Mouse (Mus musculus): ENCODE results near the gene Rnf113a2. TPM values are rescaled to one million over a fixed set of nuclear protein-coding genes. Genes with fewer than 3 reads are reported as not detected.

Rnf113a2 gene
- polyA plus RNA-seq, 1 experiment from 2014 or later, result 29.2 TPM

GRCm38 (mm10) chr12:84417605-84417922, 568 bp downstream of the Rnf113a2 start:
- peaks cover 3% of the 10 kb centered on the region; the same call in 1 of the 2 replicates for H3K4me1 ChIP-seq
- ATAC-seq (ENCODE audit: low FRiP score), result no peak
- H3K27me3 ChIP-seq, result no peaks in the 10 kb centered on the region
- H3K4me2 ChIP-seq (replicated peaks), result peak overlapping the region; percentile 69
- H3K9me3 ChIP-seq (replicated peaks), result no peaks in the 10 kb centered on the region
- peak overlapping the region; percentile 67; the same call in 1 of the 2 replicates for H3K27ac ChIP-seq
- 38% methylated on average over 18 of the region's 18 CpGs for WGBS
- H3K36me3 ChIP-seq, result no peaks in the 10 kb centered on the region
- H3K9ac ChIP-seq, result peak overlapping the region; percentile 66
- peak overlapping the region; percentile 56 for H3K4me3 ChIP-seq

- no peak overlapping the region for H3K4me3 ChIP-seq
- H3K27ac ChIP-seq, result no peak overlapping the region
- no peak for ATAC-seq (ENCODE audit: low FRiP score)
- WGBS, result 61% methylated on average over 3 of the region's 3 CpGs
- H3K9ac ChIP-seq, result no peak overlapping the region
- H3K27me3 ChIP-seq, result no peaks in the 10 kb centered on the region
- H3K4me2 ChIP-seq (replicated peaks), result no peak overlapping the region
- H3K4me1 ChIP-seq, result no peaks in the 10 kb centered on the region
- H3K36me3 ChIP-seq, result no peaks in the 10 kb centered on the region
- H3K9me3 ChIP-seq (replicated peaks), result no peaks in the 10 kb centered on the region
Observed at GRCm38 (mm10) chr12:84423990-84424389, 7.0 kb downstream of the Rnf113a2 start.

- WGBS, result 97% methylated on average over 2 of the region's 2 CpGs
Observed at GRCm38 (mm10) chr12:84429825-84430224, 12.8 kb downstream of the Rnf113a2 start.

DNA sequence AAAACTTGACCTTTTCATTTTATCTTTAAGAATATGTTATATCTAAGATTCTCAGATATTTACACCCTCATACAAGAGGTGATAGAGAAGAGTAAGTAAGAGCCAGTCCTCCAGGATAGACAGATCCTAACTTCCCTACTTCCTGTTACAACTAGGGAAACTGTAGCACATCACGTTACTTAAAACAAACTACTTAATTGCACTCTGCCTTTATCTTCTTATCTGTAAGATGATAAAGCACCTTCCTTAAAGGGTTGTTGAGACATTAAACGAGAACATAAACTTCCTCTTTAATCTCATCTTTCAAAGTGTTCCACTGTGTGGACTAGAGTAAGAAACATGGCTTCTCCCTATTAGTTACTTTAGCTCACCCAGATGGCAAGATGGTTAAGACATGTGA, 21.7 kb downstream of the Rnf113a2 start:
- H3K9ac ChIP-seq, result no peak overlapping the region
- no peak overlapping the region for H3K4me2 ChIP-seq (replicated peaks)
- 72% methylated on average over 2 of the region's 2 CpGs for WGBS
- no peaks in the 10 kb centered on the region for H3K4me1 ChIP-seq
- ATAC-seq (ENCODE audit: low FRiP score), result no peak
- no peaks in the 10 kb centered on the region for H3K36me3 ChIP-seq
- H3K27ac ChIP-seq, result no peak overlapping the region
- no peak overlapping the region for H3K4me3 ChIP-seq
- no peaks in the 10 kb centered on the region for H3K27me3 ChIP-seq
- H3K9me3 ChIP-seq (replicated peaks), result no peaks in the 10 kb centered on the region

More at GRCm38 (mm10) chr12:84429825-84430224, 12.8 kb downstream of the Rnf113a2 start:
- H3K27ac ChIP-seq, result no peak overlapping the region
- H3K4me2 ChIP-seq (replicated peaks), result no peak overlapping the region
- H3K9me3 ChIP-seq (replicated peaks), result no peaks in the 10 kb centered on the region
- peaks cover 11% of the 10 kb centered on the region; the same call in 1 of the 2 replicates for H3K36me3 ChIP-seq
- ATAC-seq (ENCODE audit: low FRiP score), result no peak
- no peak overlapping the region for H3K9ac ChIP-seq
- H3K4me3 ChIP-seq, result no peak overlapping the region
- H3K27me3 ChIP-seq, result no peaks in the 10 kb centered on the region
- H3K4me1 ChIP-seq, result no peaks in the 10 kb centered on the region

- WGBS, result 77% methylated on average over 4 of the region's 4 CpGs
- Histone ChIP-seq H3K4me3 (no peak overlapping the region), H3K4me2 (replicated peaks) (no peak overlapping the region), H3K9ac (no peak overlapping the region), H3K27ac (no peak overlapping the region), H3K36me3 (no peaks in the 10 kb centered on the region), H3K9me3 (replicated peaks) (no peaks in the 10 kb centered on the region), H3K27me3 (0 out of 2 replicates have a peak, but pooled peaks cover 4% of the 10 kb centered on the region), H3K4me1 (no peaks in the 10 kb centered on the region)
- no peak for ATAC-seq (ENCODE audit: low FRiP score)
Observed at GRCm38 (mm10) chr12:84442526-84442925, 25.5 kb downstream of the Rnf113a2 start.

GRCm38 (mm10) chr12:84447386-84447785, 30.4 kb downstream of the Rnf113a2 start:
- 73% methylated on average over 1 of the region's 1 CpGs for WGBS
- ATAC-seq (ENCODE audit: low FRiP score), result no peak
- Histone ChIP-seq H3K9me3 (replicated peaks) (no peaks in the 10 kb centered on the region), H3K27ac (no peak overlapping the region), H3K9ac (no peak overlapping the region), H3K4me1 (peaks cover 12% of the 10 kb centered on the region), H3K36me3 (no peaks in the 10 kb centered on the region), H3K4me2 (replicated peaks) (no peak overlapping the region), H3K27me3 (0 out of 2 replicates have a peak, but pooled peaks cover 4% of the 10 kb centered on the region), H3K4me3 (no peak overlapping the region)

GRCm38 (mm10) chr12:84448181-84448580, 31.2 kb downstream of the Rnf113a2 start:
- H3K27ac ChIP-seq, result no peak overlapping the region
- 86% methylated on average over 6 of the region's 6 CpGs for WGBS
- no peak overlapping the region for H3K9ac ChIP-seq
- no peak overlapping the region for H3K4me3 ChIP-seq
- no peak for ATAC-seq (ENCODE audit: low FRiP score)
- no peak overlapping the region for H3K4me2 ChIP-seq (replicated peaks)
- H3K4me1 ChIP-seq, result peaks cover 20% of the 10 kb centered on the region
- H3K36me3 ChIP-seq, result no peaks in the 10 kb centered on the region
- no peaks in the 10 kb centered on the region for H3K9me3 ChIP-seq (replicated peaks)
- H3K27me3 ChIP-seq, result 0 out of 2 replicates have a peak, but pooled peaks cover 4% of the 10 kb centered on the region

DNA sequence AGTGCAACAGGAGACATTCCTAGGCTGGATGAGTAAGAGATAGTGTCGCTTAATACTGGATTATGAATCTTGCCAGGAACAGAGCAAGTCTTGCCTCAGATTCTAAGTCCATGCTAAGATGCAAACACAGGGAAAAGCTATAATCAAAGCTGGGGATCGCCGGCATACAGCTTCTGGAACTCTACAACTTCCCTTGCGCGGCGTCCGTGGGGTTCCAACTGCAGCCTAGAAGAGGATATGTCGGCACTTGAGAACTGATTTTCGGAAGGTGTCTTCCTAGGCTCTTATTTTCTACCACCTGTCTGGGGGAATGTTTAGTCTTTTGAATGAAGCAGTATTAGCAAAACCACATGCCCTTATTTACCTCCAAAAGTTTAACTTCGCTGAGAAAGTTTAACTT, 32.9 kb downstream of the Rnf113a2 start:
- peak overlapping the region; percentile 86 for H3K4me2 ChIP-seq (replicated peaks)
- 50% methylated on average over 10 of the region's 10 CpGs for WGBS
- peak overlapping the region; percentile 72; the same call in 1 of the 2 replicates for H3K4me3 ChIP-seq
- ATAC-seq (ENCODE audit: low FRiP score), result no peak
- 0 out of 2 replicates have a peak, but pooled peaks cover 4% of the 10 kb centered on the region for H3K27me3 ChIP-seq
- H3K36me3 ChIP-seq, result no peaks in the 10 kb centered on the region
- peak overlapping the region; percentile 61; the same call in 1 of the 2 replicates for H3K9ac ChIP-seq
- no peaks in the 10 kb centered on the region for H3K9me3 ChIP-seq (replicated peaks)
- H3K27ac ChIP-seq, result no peak overlapping the region
- peaks cover 20% of the 10 kb centered on the region for H3K4me1 ChIP-seq

DNA sequence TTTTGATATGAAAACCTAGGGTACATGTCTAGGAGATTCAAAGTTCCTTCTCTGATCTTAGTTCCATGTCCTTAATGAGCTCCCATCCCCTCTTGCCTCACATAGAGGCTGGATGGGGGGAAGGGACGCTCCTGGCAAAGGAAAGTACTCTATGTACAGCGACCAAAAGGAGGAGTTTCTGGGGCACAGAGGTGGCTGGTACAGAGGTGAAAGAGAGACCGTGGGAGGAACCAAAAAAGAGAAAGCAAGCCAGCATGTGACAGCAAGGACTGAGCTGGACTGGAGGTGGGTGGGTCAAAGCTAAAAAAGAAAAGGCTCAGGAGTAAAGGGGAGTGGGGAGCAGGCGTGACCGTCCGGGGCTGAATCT, 33.3 kb downstream of the Rnf113a2 start:
- peak overlapping the region; percentile 86 for H3K4me2 ChIP-seq (replicated peaks)
- under 1% methylated on average over 6 of the region's 6 CpGs for WGBS
- H3K9ac ChIP-seq, result peak overlapping the region; percentile 61
- no peaks in the 10 kb centered on the region for H3K36me3 ChIP-seq
- peaks cover 20% of the 10 kb centered on the region for H3K4me1 ChIP-seq
- no peak for ATAC-seq (ENCODE audit: low FRiP score)
- H3K4me3 ChIP-seq, result peak overlapping the region; percentile 72
- no peaks in the 10 kb centered on the region for H3K9me3 ChIP-seq (replicated peaks)
- H3K27ac ChIP-seq, result peak overlapping the region; percentile 45
- 0 out of 2 replicates have a peak, but pooled peaks cover 4% of the 10 kb centered on the region for H3K27me3 ChIP-seq

DNA sequence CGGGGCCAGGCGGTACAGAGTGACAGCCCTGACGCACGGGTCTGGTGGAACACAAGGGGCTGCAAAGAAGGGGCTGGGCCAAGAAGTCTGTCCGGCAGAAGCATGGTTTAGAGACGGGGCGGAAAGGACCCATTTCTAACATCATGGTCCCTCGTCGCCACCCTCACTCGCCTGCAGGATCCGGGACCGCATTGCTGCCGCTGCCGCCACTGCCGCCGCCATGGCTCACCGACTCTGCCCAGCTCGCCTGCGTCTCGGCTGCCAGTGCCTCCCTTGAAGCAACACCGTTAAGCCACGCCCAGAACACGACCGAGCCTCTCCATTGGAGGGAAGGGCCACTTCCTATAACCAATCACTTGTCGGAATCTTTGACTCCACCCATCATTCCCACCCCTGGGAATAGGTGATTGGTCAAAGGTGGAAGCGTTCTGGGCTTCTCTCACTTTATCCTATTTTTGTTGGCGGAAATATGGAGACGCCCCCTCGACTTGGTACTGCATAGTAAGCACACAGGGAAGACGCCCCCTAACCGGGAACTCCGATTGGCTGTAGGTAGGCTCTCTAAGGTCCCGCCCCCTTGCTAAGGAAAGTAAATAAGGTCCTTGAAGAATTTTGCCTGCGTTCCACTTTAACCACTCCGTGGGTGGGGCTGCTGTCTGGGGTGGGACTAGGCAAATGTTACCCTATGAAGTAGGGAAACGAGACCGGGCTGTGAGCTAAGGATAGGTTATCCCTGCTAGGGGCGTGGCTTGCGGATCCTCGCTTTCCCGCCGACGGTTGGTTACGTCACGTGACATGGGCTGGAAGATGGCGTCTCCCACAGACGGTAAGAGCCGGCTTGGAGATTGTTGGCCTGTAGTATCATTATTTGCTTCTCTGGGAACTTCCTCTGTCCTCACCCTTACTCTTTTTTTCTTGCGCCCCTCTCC, 34.0 kb downstream of the Rnf113a2 start, which contains the start of the genes Aldh6a1 and Lin52:
Gene Aldh6a1 (minus strand): TSS at position 287 of the 929 bp plus-strand sequence.
Gene Lin52 (plus strand): TSS at position 705 of the 929 bp plus-strand sequence.
- peak; percentile 99 for ATAC-seq (ENCODE audit: low FRiP score)
- H3K9ac ChIP-seq, result peak within 1 kb of the TSS; percentile 75
- 0 out of 2 replicates have a peak, but pooled peaks cover 4% of the 10 kb centered on the region for H3K27me3 ChIP-seq
- H3K27ac ChIP-seq, result peak within 1 kb of the TSS; percentile 60
- H3K4me1 ChIP-seq, result peaks cover 20% of the 10 kb centered on the region
- no peaks in the 10 kb centered on the region for H3K36me3 ChIP-seq
- peak within 1 kb of the TSS; percentile 97 for H3K4me2 ChIP-seq (replicated peaks)
- H3K4me3 ChIP-seq, result peak within 1 kb of the TSS; percentile 72
- WGBS, result under 1% methylated on average over 49 of the region's 49 CpGs
- H3K9me3 ChIP-seq (replicated peaks), result no peaks in the 10 kb centered on the region

GRCm38 (mm10) chr12:84451801-84452200, 34.8 kb downstream of the Rnf113a2 start:
- 3% methylated on average over 11 of the region's 11 CpGs for WGBS
- ATAC-seq (ENCODE audit: low FRiP score), result no peak

GRCm38 (mm10) chr12:84456911-84457310, 39.9 kb downstream of the Rnf113a2 start:
- H3K36me3 ChIP-seq, result peaks cover 30% of the 10 kb centered on the region
- H3K9me3 ChIP-seq (replicated peaks), result no peaks in the 10 kb centered on the region
- 96% methylated on average over 3 of the region's 3 CpGs for WGBS
- H3K4me1 ChIP-seq, result peaks cover 12% of the 10 kb centered on the region
- no peak for ATAC-seq (ENCODE audit: low FRiP score)
- H3K27me3 ChIP-seq, result no peaks in the 10 kb centered on the region
- H3K4me2 ChIP-seq (replicated peaks), result no peak overlapping the region
- H3K4me3 ChIP-seq, result no peak overlapping the region
- no peak overlapping the region for H3K27ac ChIP-seq
- H3K9ac ChIP-seq, result no peak overlapping the region

More at GRCm38 (mm10) chr12:84451801-84452200, 34.8 kb downstream of the Rnf113a2 start:
- Histone ChIP-seq H3K4me1 (peaks cover 20% of the 10 kb centered on the region), H3K27ac (peak overlapping the region; percentile 60; the same call in 1 of the 2 replicates), H3K27me3 (no peaks in the 10 kb centered on the region), H3K4me2 (replicated peaks) (peak overlapping the region; percentile 97), H3K36me3 (0 out of 2 replicates have a peak, but pooled peaks cover under 1% of the 10 kb centered on the region), H3K4me3 (peak overlapping the region; percentile 72), H3K9ac (peak overlapping the region; percentile 75), H3K9me3 (replicated peaks) (no peaks in the 10 kb centered on the region)
